Mouse (Mus musculus) CD4-positive, CD25-positive, alpha-beta regulatory T cell, adult 2 months (primary cell): Measurements from ENCODE around the gene Sept12.

ENCODE experiments used
- DNase-seq: peaks from one replicate; pipeline ENCODE4 v3.0.0-alpha.2; 2012; ENCODE audit warnings: low read depth, low spot score

Sept12 gene

GRCm38 (mm10) chr16:4938461-4938860 lies 59.2 kb downstream of the Sept12 start, which contains the start of gene Nudt16l1:
Gene Nudt16l1, plus strand, starts transcription at chr16:4938761.
- no peak for DNase-seq

- no peak for DNase-seq
Observed at GRCm38 (mm10) chr16:4937351-4938190, 60.1 kb downstream of the Sept12 start.
